Mouse (Mus musculus): ENCODE measurements at regions not wholly inside any gene's neighbourhood (a gene's known extent, or its start where the extent isn't known, plus 50 kb on each side); places are given as distances from the start of the nearest gene placed in this dataset.

- TF ChIP-seq CTCF (IDR thresholded peaks at IDR 0.05) = no peak
- ChIA-PET CTCF (interaction anchor here (1.2 to 2.6 kb wide), 3 partner anchors 10 to 16 kb away, joined by 3 to 5 read pairs (median 3); no protein-coding TSS in a partner anchor), POLR2A (no interaction called here)
- H3K27me3 ChIP-seq = peaks cover 15% of the 10 kb centered on the region
- no peak for ATAC-seq
- in situ Hi-C loops (cut with MboI; ENCODE audit: low pct_unique_long_range_greater_than_20kb) = no loop called here
- no peak for DNase-seq (ENCODE audit: low read depth, low spot score)
Observed at GRCm38 (mm10) chr2:80851056-80851455, 234.0 kb downstream of the Nup35 start.

- ATAC-seq (no peak), DNase-seq (ENCODE audit: low read depth, low spot score) (no peak)
- ChIA-PET CTCF (interaction anchor here (0.7 kb wide), 1 partner anchor 167 kb away, joined by 3 read pairs; no protein-coding TSS in a partner anchor), POLR2A (no interaction called here)
- in situ Hi-C loops (cut with MboI; ENCODE audit: low pct_unique_long_range_greater_than_20kb) = no loop called here
- no peak for TF ChIP-seq CTCF (IDR thresholded peaks at IDR 0.05)
- peaks cover 21% of the 10 kb centered on the region for H3K27me3 ChIP-seq
Observed at GRCm38 (mm10) chr2:80855214-80855613, 238.2 kb downstream of the Nup35 start.

GRCm38 (mm10) chr2:80870046-80870445, 253.0 kb downstream of the Nup35 start:
- TF ChIP-seq CTCF (IDR thresholded peaks at IDR 0.05) = no peak
- ATAC-seq = no peak
- in situ Hi-C loops (cut with MboI; ENCODE audit: low pct_unique_long_range_greater_than_20kb) = no loop called here
- POLR2A ChIA-PET = no interaction called here
- DNase-seq (ENCODE audit: low read depth, low spot score) = no peak
- peaks cover 12% of the 10 kb centered on the region for H3K27me3 ChIP-seq
- CTCF ChIA-PET = no interaction called here

- no peak for DNase-seq (ENCODE audit: low read depth, low spot score)
- ChIA-PET CTCF (no interaction called here), POLR2A (no interaction called here)
- no peak for TF ChIP-seq CTCF (IDR thresholded peaks at IDR 0.05)
- in situ Hi-C loops (cut with MboI; ENCODE audit: low pct_unique_long_range_greater_than_20kb) = no loop called here
- peaks cover 12% of the 10 kb centered on the region for H3K27me3 ChIP-seq
- no peak for ATAC-seq
Observed at GRCm38 (mm10) chr2:80870458-80870857, 253.4 kb downstream of the Nup35 start.

- ChIA-PET POLR2A (no interaction called here), CTCF (no interaction called here)
- ATAC-seq (no peak), DNase-seq (ENCODE audit: low read depth, low spot score) (no peak)
- peaks cover 12% of the 10 kb centered on the region for H3K27me3 ChIP-seq
- no peak for TF ChIP-seq CTCF (IDR thresholded peaks at IDR 0.05)
- in situ Hi-C loops (cut with MboI; ENCODE audit: low pct_unique_long_range_greater_than_20kb) = no loop called here
Observed at GRCm38 (mm10) chr2:80871356-80871755, 254.3 kb downstream of the Nup35 start.

- no peak for ATAC-seq
- DNase-seq (ENCODE audit: low read depth, low spot score) = no peak
- ChIA-PET CTCF (no interaction called here), POLR2A (no interaction called here)
- peak; percentile 41 for TF ChIP-seq CTCF (IDR thresholded peaks at IDR 0.05)
- in situ Hi-C loops (cut with MboI; ENCODE audit: low pct_unique_long_range_greater_than_20kb) = no loop called here
- peaks cover 13% of the 10 kb centered on the region for H3K27me3 ChIP-seq
Observed at GRCm38 (mm10) chr2:80878437-80878836, 261.4 kb downstream of the Nup35 start.

GRCm38 (mm10) chr2:80884231-80884630, 267.2 kb downstream of the Nup35 start:
- ATAC-seq (no peak), DNase-seq (ENCODE audit: low read depth, low spot score) (no peak)
- CTCF ChIA-PET = no interaction called here
- in situ Hi-C loops (cut with MboI; ENCODE audit: low pct_unique_long_range_greater_than_20kb) = no loop called here
- POLR2A ChIA-PET = no interaction called here
- peaks cover 15% of the 10 kb centered on the region for H3K27me3 ChIP-seq
- no peak for TF ChIP-seq CTCF (IDR thresholded peaks at IDR 0.05)

GRCm38 (mm10) chr2:80902050-80902449, 285.0 kb downstream of the Nup35 start:
- no peak for DNase-seq (ENCODE audit: low read depth, low spot score)
- TF ChIP-seq CTCF (IDR thresholded peaks at IDR 0.05) = no peak
- H3K27me3 ChIP-seq = peaks cover 6% of the 10 kb centered on the region
- in situ Hi-C loops (cut with MboI; ENCODE audit: low pct_unique_long_range_greater_than_20kb) = no loop called here
- ChIA-PET CTCF (no interaction called here), POLR2A (no interaction called here)
- ATAC-seq = no peak

GRCm38 (mm10) chr2:80913478-80913877, 296.4 kb downstream of the Nup35 start:
- ATAC-seq (no peak), DNase-seq (ENCODE audit: low read depth, low spot score) (no peak)
- no peak for TF ChIP-seq CTCF (IDR thresholded peaks at IDR 0.05)
- CTCF ChIA-PET = no interaction called here
- POLR2A ChIA-PET = interaction anchor here (0.7 kb wide), 1 partner anchor 127 kb away, joined by 6 read pairs; no protein-coding TSS in a partner anchor
- in situ Hi-C loops (cut with MboI; ENCODE audit: low pct_unique_long_range_greater_than_20kb) = no loop called here
- H3K27me3 ChIP-seq = peaks cover 4% of the 10 kb centered on the region

- peaks cover 7% of the 10 kb centered on the region for H3K27me3 ChIP-seq
- TF ChIP-seq CTCF (IDR thresholded peaks at IDR 0.05) = no peak
- ChIA-PET CTCF (no interaction called here), POLR2A (no interaction called here)
- DNase-seq (ENCODE audit: low read depth, low spot score) = no peak
- ATAC-seq = no peak
- in situ Hi-C loops (cut with MboI; ENCODE audit: low pct_unique_long_range_greater_than_20kb) = no loop called here
Observed at GRCm38 (mm10) chr2:80945521-80945920, 328.5 kb downstream of the Nup35 start.

GRCm38 (mm10) chr2:80966766-80967165, 349.7 kb downstream of the Nup35 start:
- DNase-seq (ENCODE audit: low read depth, low spot score) (no peak), ATAC-seq (no peak)
- in situ Hi-C loops (cut with MboI; ENCODE audit: low pct_unique_long_range_greater_than_20kb) = no loop called here
- POLR2A ChIA-PET = no interaction called here
- CTCF ChIA-PET = no interaction called here
- H3K27me3 ChIP-seq = no peaks in the 10 kb centered on the region
- TF ChIP-seq CTCF (IDR thresholded peaks at IDR 0.05) = no peak

GRCm38 (mm10) chr2:80967260-80967659, 350.2 kb downstream of the Nup35 start:
- in situ Hi-C loops (cut with MboI; ENCODE audit: low pct_unique_long_range_greater_than_20kb) = no loop called here
- H3K27me3 ChIP-seq = no peaks in the 10 kb centered on the region
- POLR2A ChIA-PET = no interaction called here
- DNase-seq (ENCODE audit: low read depth, low spot score) = no peak
- ATAC-seq = no peak
- TF ChIP-seq CTCF (IDR thresholded peaks at IDR 0.05) = no peak
- CTCF ChIA-PET = no interaction called here

All from Patski (cell line).